Mouse (Mus musculus): ENCODE data around the gene Cc2d1b.

- TF ChIP-seq E2F4 (IDR thresholded peaks at IDR 0.05; ENCODE audit: borderline replicate concordance, low read depth, low read length) (no peak), POLR2A (IDR thresholded peaks at IDR 0.05; ENCODE audit: control insufficient read depth in 1 of 2, insufficient read depth in 1 of 2, low read depth in 1 of 2, low read length in 2 of 2, poor library complexity in 1 of 2) (no peak), ZNF384 (IDR thresholded peaks at IDR 0.05; ENCODE audit: low read depth, low read length) (no peak), NELFE (IDR thresholded peaks at IDR 0.05; ENCODE audit: low read depth, low read length) (no peak), CTCF (IDR thresholded peaks at IDR 0.05 in 2 of 3, conservative IDR thresholded peaks at IDR 0.05 in 1 of 3; ENCODE audit: control insufficient read depth in 1 of 3, insufficient read depth in 1 of 3, low read depth in 2 of 3, low read length in 3 of 3, poor library complexity in 1 of 3, severe bottlenecking in 1 of 3) (no peak), GABPA (IDR thresholded peaks at IDR 0.05; ENCODE audit: low read depth, low read length) (no peak), HCFC1 (IDR thresholded peaks at IDR 0.05; ENCODE audit: low read depth, low read length) (no peak), POLR2AphosphoS2 (IDR thresholded peaks at IDR 0.05; ENCODE audit: low read length) (no peak)
Measured at GRCm38 (mm10) chr4:108637721-108638120, 18.0 kb downstream of the Cc2d1b start.
